ENCODE assay signal across 14 mouse cellular contexts in the genomic region with DNA sequence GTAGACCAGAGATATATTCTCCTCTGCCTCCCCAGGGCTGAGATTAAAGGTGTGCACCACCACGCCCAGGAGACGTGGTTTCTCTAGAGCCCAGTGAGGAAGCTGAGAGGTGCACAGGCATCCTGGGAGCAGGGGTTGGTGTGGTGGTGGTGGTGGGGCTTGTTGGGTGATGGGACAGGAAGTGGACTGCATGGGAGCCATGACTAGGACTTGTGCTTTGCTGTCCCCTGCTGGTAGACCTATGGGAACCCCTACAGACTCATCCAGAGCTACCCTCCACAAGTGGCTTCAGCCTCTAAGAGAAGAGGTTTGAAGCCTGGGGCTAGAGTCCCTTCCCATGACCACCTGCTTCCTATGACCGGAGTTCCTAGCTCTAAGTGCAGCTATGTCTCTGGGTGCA. TPM values are rescaled to one million over a fixed set of nuclear protein-coding genes. Genes with fewer than 3 reads are reported as not detected.
DNase-seq lines count a peak whose midpoint lies in the region; ATAC-seq and TF ChIP-seq lines count a peak whose summit lies in the region.
"Had no signal": no experiment of that assay in that cellular context is flagged by ENCODE, and none has a peak within 500 bp of the region (broad histone marks: within the 10 kb centered on the region; RNA-seq: fewer than 3 reads in every experiment).

No protein-coding gene starts in this region.

- H3K4me3 ChIP-seq in kidney, adult 2 months (ENCODE audit: insufficient read depth, low read depth, low read length) = no peak overlapping the region
- H3K4me3 ChIP-seq: limb, embryonic 15.5 days; midbrain, embryonic 15.5 days had no signal

- H3K27ac ChIP-seq in kidney, adult 2 months (ENCODE audit: insufficient read depth, low read depth, low read length) = no peak overlapping the region
- H3K27ac ChIP-seq: limb, embryonic 15.5 days; midbrain, embryonic 15.5 days had no signal

- POLR2A ChIA-PET in Patski (lab: Charles Lee) = no interaction called here

- TF ChIP-seq CTCF in kidney, adult 2 months (conservative IDR thresholded peaks at IDR 0.05; ENCODE audit: insufficient read depth, insufficient read length, low read depth, low read length) = peak; percentile 32; the same call in 1 of the 2 replicates
- TF ChIP-seq CTCF in Patski (IDR thresholded peaks at IDR 0.05) = peak; percentile 29

- no peaks in the 10 kb centered on the region for H3K4me1 ChIP-seq in kidney, adult 2 months (ENCODE audit: control insufficient read depth, insufficient read depth, low read length)
- H3K4me1 ChIP-seq: midbrain, embryonic 15.5 days had no signal

- in situ Hi-C loops in Patski (cut with MboI; ENCODE audit: low pct_unique_long_range_greater_than_20kb) = loop anchor here (5.0 kb wide), 1 partner anchor 1459 kb away; no protein-coding TSS in a partner anchor

- H3K27me3 ChIP-seq in kidney, adult 2 months (replicated peaks; ENCODE audit: control insufficient read depth, insufficient read depth, low read length) = no peaks in the 10 kb centered on the region
- peaks cover 3% of the 10 kb centered on the region for H3K27me3 ChIP-seq in Patski
- H3K27me3 ChIP-seq: limb, embryonic 15.5 days; midbrain, embryonic 15.5 days had no signal

- CTCF ChIA-PET in Patski (lab: Charles Lee) = interaction anchor here (0.6 to 5.0 kb wide), 4 partner anchors 10 to 108 kb away, joined by 3 to 26 read pairs (median 4); no protein-coding TSS in a partner anchor

- no peaks in the 10 kb centered on the region for H3K36me3 ChIP-seq in kidney, adult 2 months (ENCODE audit: control insufficient read depth, insufficient read depth, low read length)
- H3K36me3 ChIP-seq: G1E; limb, embryonic 15.5 days; midbrain, embryonic 15.5 days had no signal

- TF ChIP-seq POLR2A in kidney, adult 2 months (IDR thresholded peaks at IDR 0.05; ENCODE audit: low read depth, low read length) = no peak

- 82% methylated on average over 3 of the region's 3 CpGs for WGBS in kidney, adult 2 months

- ATAC-seq in Patski = no peak
- ATAC-seq in megakaryocyte-erythroid progenitor cell, adult 5-6 weeks (replicated peaks; ENCODE audit: low FRiP score, low TSS enrichment, poor library complexity, severe bottlenecking) = peak; percentile 53
- ATAC-seq in frontal cortex, adult (ENCODE audit: low TSS enrichment) = no peak
- ATAC-seq: midbrain, embryonic 15.5 days had no signal

- DNase-seq in kidney, adult 2 months = no peak
- no peak for DNase-seq in kidney, adult 9 months
- DNase-seq in 416B (ENCODE audit: low read depth) (peak; percentile 48), Patski (ENCODE audit: low read depth, low spot score) (no peak)
- DNase-seq in gastrocnemius, postnatal 4 days (ENCODE audit: low spot score in 2 of 2) = no peak
- DNase-seq in cerebellum, adult 11 months = no peak
- DNase-seq: adrenal gland, postnatal 25 days; cerebellum, adult 9-11 months; gastrocnemius, postnatal 14 days had no signal

RNA-seq across cellular contexts. Expression of a gene that starts 28.1 kb away (rescaled TPM):
- 122 and 136 TPM in 2 replicates for polyA plus RNA-seq in kidney, adult 2 months (2012; rRNA removed)
- polyA plus RNA-seq in Patski (2021) = 80.5 TPM
- total RNA-seq in megakaryocyte-erythroid progenitor cell, adult 5-6 weeks (2014; fragmentation: Nextera tagmentation) = 54.8 and 74.3 TPM in 2 replicates
- 27.8 and 37.6 TPM in 2 replicates for total RNA-seq in megakaryocyte-erythroid progenitor cell, adult 5-6 weeks (2017)
- total RNA-seq in gastrocnemius, postnatal 4 days (2021) = 10 to 100 TPM; 52.0 to 55.5 TPM
